Mouse (Mus musculus) liver, adult 2 months (tissue): Measurements from ENCODE around the gene Adamtsl1. TPM values are rescaled to one million over a fixed set of nuclear protein-coding genes. Genes with fewer than 3 reads are reported as not detected.
A peak's percentile ranks its signal among the peaks of the same experiment; 100 is the strongest.

ENCODE experiments used
- DNase-seq: peaks from one replicate; pipeline ENCODE4 v3.0.0-alpha.2; 2011; ENCODE audit warnings: low read depth, low spot score; ENCODE audit errors: extremely low read depth
- H3K27ac ChIP-seq: fragments of 200-500 bp; replicated peaks from 2 replicates; pipeline ENCODE4 v1.5.1; 2012; ENCODE audit warnings: low read depth, mild to moderate bottlenecking, control low read depth, inconsistent platforms, low read length; ENCODE audit not compliant: insufficient read depth
- H3K27me3 ChIP-seq: fragments of 200-500 bp; 2 replicates; pipeline ENCODE4 v1.6.1; 2012; ENCODE audit warnings: mild to moderate bottlenecking, moderate library complexity, low read length, inconsistent platforms; ENCODE audit not compliant: control insufficient read depth, insufficient read depth
- H3K36me3 ChIP-seq: fragments of 200-500 bp; 2 replicates; pipeline ENCODE4 v1.6.1; 2012; ENCODE audit warnings: low read length, inconsistent platforms; ENCODE audit not compliant: control insufficient read depth, insufficient read depth
- H3K4me1 ChIP-seq: fragments of 200-500 bp; 2 replicates; pipeline ENCODE4 v1.6.1; 2011; ENCODE audit warnings: low read length; ENCODE audit not compliant: control insufficient read depth, insufficient read depth
- H3K4me3 ChIP-seq: fragments of 200-500 bp; 2 replicates; pipeline ENCODE4 v1.5.1; 2011; ENCODE audit warnings: low read depth, mild to moderate bottlenecking, control low read depth, low read length, moderate library complexity; ENCODE audit not compliant: insufficient read depth
- H3K79me2 ChIP-seq: fragments of 200-500 bp; 2 replicates; pipeline ENCODE4 v1.6.1; 2012; ENCODE audit warnings: inconsistent platforms, mild to moderate bottlenecking, low read length, moderate library complexity; ENCODE audit not compliant: control insufficient read depth, insufficient read depth
- H3K9ac ChIP-seq: fragments of 200-500 bp; 2 replicates; pipeline ENCODE4 v1.6.1; 2012; ENCODE audit warnings: low read depth, mild to moderate bottlenecking, control low read depth, inconsistent platforms, low read length
- CTCF ChIP-seq: fragments of 200-500 bp; IDR thresholded peaks from 2 replicates; pipeline ENCODE4 v1.5.1; 2011; ENCODE audit warnings: low read depth, low read length, control low read depth
- POLR2A ChIP-seq: fragments of 200-500 bp; IDR thresholded peaks from 2 replicates; pipeline ENCODE4 v1.6.1; 2011; ENCODE audit warnings: low read length, control low read depth; ENCODE audit not compliant: insufficient read depth; ENCODE audit errors: extremely low read depth
- WGBS: fragments of 180-500 bp; shearing (Covaris S2); methylation state at CpG from one replicate; pipeline ENCODE4 v1.1.7; 2018; 5-methylcytosine and 5-hydroxymethylcytosine counted together
- polyA plus RNA-seq: library from polyadenylated mRNA; depleted of rRNA; stranded (reverse); fragments of >200 nt; gene quantifications from 2 replicates; pipeline ENCODE4 v1.2.3, GENCODE M21; 2012
- total RNA-seq: library from RNA; depleted of rRNA; stranded (reverse); fragments of >200 nt; gene quantifications from 2 replicates; pipeline ENCODE4 v1.2.3, GENCODE M21; 2014

The Adamtsl1 gene
- total and polyA plus RNA-seq, 2 experiments = 0.61 to 0.65 TPM

- WGBS = 92% methylated on average over 11 of the region's 11 CpGs
- DNase-seq = no peak
- H3K9ac ChIP-seq = no peak overlapping the region
- no peak overlapping the region for H3K4me3 ChIP-seq
- no peaks in the 10 kb centered on the region for H3K36me3 ChIP-seq
- H3K27ac ChIP-seq = no peak overlapping the region
- no peaks in the 10 kb centered on the region for H3K27me3 ChIP-seq
- TF ChIP-seq POLR2A = no peak
- no peak for TF ChIP-seq CTCF
- H3K4me1 ChIP-seq = no peaks in the 10 kb centered on the region
- H3K79me2 ChIP-seq = no peaks in the 10 kb centered on the region
Observed at GRCm38 (mm10) chr4:86426549-86426948, 912.6 kb downstream of the Adamtsl1 start.

- H3K9ac ChIP-seq = no peak overlapping the region
- H3K27ac ChIP-seq = no peak overlapping the region
- TF ChIP-seq CTCF (no peak), POLR2A (no peak)
- 88% methylated on average over 5 of the region's 5 CpGs for WGBS
- H3K27me3 ChIP-seq = no peaks in the 10 kb centered on the region
- DNase-seq = no peak
- no peaks in the 10 kb centered on the region for H3K36me3 ChIP-seq
- H3K4me1 ChIP-seq = no peaks in the 10 kb centered on the region
- H3K79me2 ChIP-seq = no peaks in the 10 kb centered on the region
- no peak overlapping the region for H3K4me3 ChIP-seq
Observed at GRCm38 (mm10) chr4:86427312-86427711, 913.3 kb downstream of the Adamtsl1 start.

- H3K27ac ChIP-seq = no peak overlapping the region
- WGBS = 90% methylated on average over 6 of the region's 6 CpGs
- H3K27me3 ChIP-seq = no peaks in the 10 kb centered on the region
- H3K9ac ChIP-seq = no peak overlapping the region
- no peaks in the 10 kb centered on the region for H3K36me3 ChIP-seq
- TF ChIP-seq POLR2A = no peak
- TF ChIP-seq CTCF = no peak
- no peaks in the 10 kb centered on the region for H3K4me1 ChIP-seq
- no peak for DNase-seq
- no peak overlapping the region for H3K4me3 ChIP-seq
- H3K79me2 ChIP-seq = no peaks in the 10 kb centered on the region
Observed at GRCm38 (mm10) chr4:86428091-86428745, 914.2 kb downstream of the Adamtsl1 start.

- Histone ChIP-seq H3K4me3 (no peak overlapping the region), H3K27ac (peak overlapping the region; percentile 89), H3K36me3 (no peaks in the 10 kb centered on the region), H3K79me2 (no peaks in the 10 kb centered on the region), H3K4me1 (peaks cover 11% of the 10 kb centered on the region), H3K9ac (no peak overlapping the region), H3K27me3 (no peaks in the 10 kb centered on the region)
- TF ChIP-seq POLR2A (no peak), CTCF (no peak)
- peak; percentile 96 for DNase-seq
- WGBS = 31% methylated on average over 3 of the region's 3 CpGs
Observed at GRCm38 (mm10) chr4:86435631-86436030, 921.7 kb downstream of the Adamtsl1 start.

DNA sequence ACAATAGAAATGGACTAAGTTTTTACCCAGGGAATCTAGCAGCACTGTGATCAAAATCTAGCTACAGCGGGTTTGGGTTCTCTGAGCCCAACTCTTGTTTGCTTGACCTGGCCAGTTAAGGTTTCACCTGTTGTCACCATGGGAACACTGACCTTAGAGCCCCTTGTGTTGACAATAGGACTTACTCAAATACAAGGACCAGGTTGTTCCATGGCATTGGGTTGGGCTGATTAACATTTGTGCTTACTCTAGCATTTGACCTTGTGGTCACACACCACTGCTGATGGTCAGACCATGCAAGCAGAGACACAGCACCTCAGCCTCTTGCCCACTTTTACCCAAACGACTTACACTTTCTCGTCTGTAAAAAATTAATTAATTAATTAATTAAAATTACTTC is 922.4 kb downstream of the Adamtsl1 start:
- no peaks in the 10 kb centered on the region for H3K36me3 ChIP-seq
- peak; percentile 100 for DNase-seq
- H3K9ac ChIP-seq = no peak overlapping the region
- no peaks in the 10 kb centered on the region for H3K79me2 ChIP-seq
- no peak overlapping the region for H3K4me3 ChIP-seq
- H3K4me1 ChIP-seq = peaks cover 11% of the 10 kb centered on the region
- no peaks in the 10 kb centered on the region for H3K27me3 ChIP-seq
- H3K27ac ChIP-seq = no peak overlapping the region
- TF ChIP-seq POLR2A = no peak
- WGBS = 20% methylated on average over 3 of the region's 3 CpGs

DNA sequence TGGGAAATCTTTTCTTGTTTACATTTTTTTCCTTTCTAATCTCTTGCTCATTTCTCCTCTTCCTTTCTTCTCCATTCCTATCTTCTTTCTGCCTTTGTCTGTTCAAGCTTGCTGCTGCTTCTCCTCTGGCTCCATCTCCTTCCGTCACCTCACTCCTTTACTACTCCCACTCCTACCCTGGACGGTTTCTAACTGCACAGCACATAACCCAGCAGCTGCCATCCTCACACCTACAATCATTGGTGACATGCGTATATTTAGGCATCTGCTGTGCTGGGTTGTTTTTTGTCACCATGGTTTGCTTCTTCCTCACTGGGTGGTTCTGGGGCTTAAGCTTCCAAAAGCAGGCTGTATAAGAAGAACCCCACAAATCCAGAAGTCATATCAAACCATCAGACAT is 936.5 kb downstream of the Adamtsl1 start:
- 92% methylated on average over 3 of the region's 3 CpGs for WGBS
- TF ChIP-seq POLR2A (no peak), CTCF (no peak)
- H3K79me2 ChIP-seq = no peaks in the 10 kb centered on the region
- no peak overlapping the region for H3K27ac ChIP-seq
- no peak overlapping the region for H3K4me3 ChIP-seq
- H3K27me3 ChIP-seq = no peaks in the 10 kb centered on the region
- H3K4me1 ChIP-seq = no peaks in the 10 kb centered on the region
- no peaks in the 10 kb centered on the region for H3K36me3 ChIP-seq
- DNase-seq = no peak
- no peak overlapping the region for H3K9ac ChIP-seq
